Mouse (Mus musculus) pancreas, adult 10 weeks (tissue): Measurements from ENCODE around the gene Olfr800. TPM values are rescaled to one million over a fixed set of nuclear protein-coding genes. Genes with fewer than 3 reads are reported as not detected.

Experiments used
- polyA plus RNA-seq: library from polyadenylated mRNA; stranded (reverse); fragments of 350-450 nt; fragmentation: Illumina TruSeq; extraction: RNeasy Lipid Tissue Mini Kit (QIAGEN cat#74804); gene quantifications from one replicate; pipeline ENCODE4 v1.2.3, GENCODE M21; 2015; ENCODE audit warnings: low read depth, low replicate concordance; ENCODE audit not compliant: insufficient read depth

The Olfr800 gene
- polyA plus RNA-seq = not detected

GRCm38 (mm10) chr10:129657394-129657793 is at the start of gene Olfr800:
Gene Olfr800 (plus strand): TSS chr10:129657694.

GRCm38 (mm10) chr10:129612470-129612869 is 45.0 kb upstream of the Olfr800 start, which contains the start of gene Olfr796:
Gene Olfr796 (minus strand): TSS chr10:129612570.

GRCm38 (mm10) chr10:129627834-129628233 is 29.7 kb upstream of the Olfr800 start, which contains the start of gene Olfr798:
Gene Olfr798 (minus strand): TSS chr10:129627934.

GRCm38 (mm10) chr10:129637184-129637583 is 20.3 kb upstream of the Olfr800 start, which contains the start of gene Olfr799:
Gene Olfr799 (plus strand): TSS chr10:129637484.

GRCm38 (mm10) chr10:129673765-129674164 is 16.3 kb downstream of the Olfr800 start, which contains the start of gene Olfr801:
Gene Olfr801 (minus strand): TSS chr10:129673865.

GRCm38 (mm10) chr10:129688069-129688468 is 30.6 kb downstream of the Olfr800 start, which contains the start of gene Olfr802:
Gene Olfr802 (minus strand): TSS chr10:129688169.

GRCm38 (mm10) chr10:129694186-129694585 is 36.7 kb downstream of the Olfr800 start, which contains the start of gene Olfr803:
Gene Olfr803 (minus strand): TSS chr10:129694286.

GRCm38 (mm10) chr10:129702910-129703309 is 45.4 kb downstream of the Olfr800 start, which contains the start of gene Olfr804:
Gene Olfr804 (plus strand): TSS chr10:129703210.

Other genes with a start within 250 kb of the Olfr800 start
- gene Olfr786, start 230.4 kb upstream of the Olfr800 start, polyA plus RNA-seq = not detected
- gene Olfr787, start 195.8 kb upstream of the Olfr800 start, polyA plus RNA-seq = not detected
- not detected for gene Olfr788, start 186.7 kb upstream of the Olfr800 start, polyA plus RNA-seq
- gene Olfr789, start 172.9 kb upstream of the Olfr800 start, polyA plus RNA-seq = not detected
- not detected for gene Olfr790, start 159.2 kb upstream of the Olfr800 start, polyA plus RNA-seq
- gene Olfr791, start 135.9 kb upstream of the Olfr800 start, polyA plus RNA-seq = not detected
- gene Olfr792, start 118.5 kb upstream of the Olfr800 start, polyA plus RNA-seq = not detected
- gene Olfr794, start 90.0 kb upstream of the Olfr800 start, polyA plus RNA-seq = not detected
- gene Olfr796, start 45.1 kb upstream of the Olfr800 start, polyA plus RNA-seq = not detected
- gene Olfr798, start 29.8 kb upstream of the Olfr800 start, polyA plus RNA-seq = not detected
- not detected for gene Olfr799, start 20.2 kb upstream of the Olfr800 start, polyA plus RNA-seq
- gene Olfr801, start 16.2 kb downstream of the Olfr800 start, polyA plus RNA-seq = not detected
- gene Olfr802, start 30.5 kb downstream of the Olfr800 start, polyA plus RNA-seq = not detected
- not detected for gene Olfr803, start 36.6 kb downstream of the Olfr800 start, polyA plus RNA-seq
- gene Olfr804, start 45.5 kb downstream of the Olfr800 start, polyA plus RNA-seq = not detected
- not detected for gene Olfr805, start 71.7 kb downstream of the Olfr800 start, polyA plus RNA-seq
- gene Olfr806, start 84.2 kb downstream of the Olfr800 start, polyA plus RNA-seq = not detected
- gene Olfr807, start 100.1 kb downstream of the Olfr800 start, polyA plus RNA-seq = not detected
- not detected for gene Olfr808, start 107.8 kb downstream of the Olfr800 start, polyA plus RNA-seq
- not detected for gene Olfr809, start 116.9 kb downstream of the Olfr800 start, polyA plus RNA-seq
- not detected for gene Olfr810, start 137.2 kb downstream of the Olfr800 start, polyA plus RNA-seq
- not detected for gene Olfr811, start 146.7 kb downstream of the Olfr800 start, polyA plus RNA-seq
- not detected for gene Olfr812, start 188.4 kb downstream of the Olfr800 start, polyA plus RNA-seq
- gene Olfr813, start 197.7 kb downstream of the Olfr800 start, polyA plus RNA-seq = not detected
- gene Olfr814, start 222.2 kb downstream of the Olfr800 start, polyA plus RNA-seq = not detected
- not detected for gene Olfr815, start 248.2 kb downstream of the Olfr800 start, polyA plus RNA-seq